Mouse (Mus musculus): ENCODE results near the gene Dennd4a. TPM values are rescaled to one million over a fixed set of nuclear protein-coding genes. Genes with fewer than 3 reads are reported as not detected.

The Dennd4a gene
- total and polyA plus RNA-seq, 3 experiments, result 17.6 to 417 (median 81.3) TPM

DNA sequence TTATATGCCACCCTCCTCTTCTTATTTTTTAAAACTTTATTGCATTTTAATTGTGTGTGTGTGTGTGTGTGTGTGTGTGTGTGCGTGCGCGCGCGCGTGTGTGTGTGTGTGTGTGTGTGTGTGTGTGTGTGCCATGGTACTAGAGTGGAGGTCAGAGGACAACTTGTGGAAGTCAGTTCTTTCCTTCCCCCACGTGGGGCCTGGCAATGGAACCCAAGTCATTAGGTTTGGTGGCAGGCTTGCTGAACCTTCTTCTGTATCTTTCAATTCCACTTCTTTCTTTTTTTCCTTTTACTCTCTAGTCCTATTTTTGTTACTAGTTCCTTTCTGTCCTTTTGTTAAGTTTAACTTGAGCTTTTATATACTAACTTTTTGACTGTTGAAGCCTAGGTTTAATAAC, 19.5 kb downstream of the Dennd4a start:
- TF ChIP-seq TAL1 (conservative IDR thresholded peaks at IDR 0.05; ENCODE audit: low read depth, low read length) (no peak), GATA1 (IDR thresholded peaks at IDR 0.05; ENCODE audit: borderline replicate concordance, low read length) (no peak)
- Histone ChIP-seq H3K4me3 (ENCODE audit: low read depth, low read length) (no peak overlapping the region; the same call in 1 of the 2 replicates), H3K9me3 (replicated peaks) (no peaks in the 10 kb centered on the region), H3K4me1 (ENCODE audit: insufficient read depth, low read depth, low read length) (peaks cover 65% of the 10 kb centered on the region), H3K27me3 (ENCODE audit: insufficient read depth, low read length) (no peaks in the 10 kb centered on the region), H3K36me3 (replicated peaks) (peaks cover 21% of the 10 kb centered on the region)
- DNase-seq (ENCODE audit: low spot score) (no peak), ATAC-seq (ENCODE audit: extremely low read depth, insufficient number of reproducible peaks, low FRiP score, poor library complexity, severe bottlenecking) (no peak)

DNA sequence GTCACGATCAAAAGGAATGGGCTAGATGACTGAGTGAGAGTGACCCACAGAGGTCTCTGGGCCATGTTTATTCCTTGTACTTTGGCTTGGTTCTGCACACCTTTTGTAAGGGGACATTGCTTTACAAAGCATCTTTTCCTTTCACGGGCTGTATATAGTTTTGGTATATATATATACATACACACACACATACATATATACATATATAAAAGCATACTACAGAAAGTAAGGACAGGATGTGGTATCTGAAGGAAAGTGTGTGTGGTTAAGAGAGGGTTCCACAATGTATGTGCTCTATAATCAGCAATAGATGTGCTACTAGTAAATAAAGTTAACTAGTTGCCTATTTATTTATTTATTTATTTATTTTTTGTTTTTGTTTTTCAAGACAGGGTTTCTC, 20.6 kb downstream of the Dennd4a start:
- TF ChIP-seq POLR2AphosphoS5 (IDR thresholded peaks at IDR 0.05; ENCODE audit: insufficient replicate concordance, low read depth, low read length), result no peak
- TF ChIP-seq GATA1 (IDR thresholded peaks at IDR 0.05; ENCODE audit: borderline replicate concordance, low read length), result no peak
- TF ChIP-seq CTCF (IDR thresholded peaks at IDR 0.05; ENCODE audit: low read depth, low read length), result no peak
- TF ChIP-seq TAL1 (conservative IDR thresholded peaks at IDR 0.05; ENCODE audit: low read depth, low read length), result no peak
- TF ChIP-seq GATA2 (IDR thresholded peaks at IDR 0.05; ENCODE audit: borderline replicate concordance, low read depth, low read length), result no peak
- Histone ChIP-seq H3K36me3 (replicated peaks) (peaks cover 26% of the 10 kb centered on the region), H3K4me1 (ENCODE audit: insufficient read depth, low read depth, low read length) (peaks cover 59% of the 10 kb centered on the region)

DNA sequence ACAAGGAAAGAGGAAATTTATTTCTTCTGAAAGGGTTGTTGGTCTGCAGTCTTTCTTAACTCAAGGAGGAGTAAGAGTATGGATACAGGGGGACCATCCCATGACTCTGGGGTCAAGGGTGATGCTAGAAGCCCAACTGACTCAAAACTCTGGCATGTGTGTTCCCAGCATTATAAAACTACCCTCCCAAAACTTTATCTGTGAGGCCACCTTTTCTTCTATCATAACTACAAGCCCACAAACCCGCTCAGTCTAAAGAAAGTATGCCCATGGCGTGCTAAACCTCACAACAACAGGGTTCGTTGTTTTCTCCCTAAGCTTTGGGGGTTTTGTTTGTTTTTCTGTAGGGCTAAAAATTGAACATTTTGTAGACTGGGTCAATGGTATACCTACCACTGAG, 23.3 kb downstream of the Dennd4a start:
- no peaks in the 10 kb centered on the region for H3K27me3 ChIP-seq (ENCODE audit: insufficient read depth, low read length)
- H3K9me3 ChIP-seq (replicated peaks), result no peaks in the 10 kb centered on the region
- DNase-seq (ENCODE audit: low spot score) (no peak), ATAC-seq (ENCODE audit: extremely low read depth, insufficient number of reproducible peaks, low FRiP score, poor library complexity, severe bottlenecking) (no peak)
- H3K4me3 ChIP-seq (ENCODE audit: low read depth, low read length), result no peak overlapping the region
- TF ChIP-seq TAL1 (conservative IDR thresholded peaks at IDR 0.05; ENCODE audit: low read depth, low read length) (peak; percentile 37; the same call in 1 of the 2 replicates), POLR2AphosphoS5 (IDR thresholded peaks at IDR 0.05; ENCODE audit: insufficient replicate concordance, low read depth, low read length) (no peak)
- H3K4me1 ChIP-seq (ENCODE audit: insufficient read depth, low read depth, low read length), result peaks cover 44% of the 10 kb centered on the region
- H3K36me3 ChIP-seq (replicated peaks), result peaks cover 36% of the 10 kb centered on the region

More for the DNA sequence above, 20.6 kb downstream of the Dennd4a start:
- DNase-seq (ENCODE audit: low spot score) (no peak), ATAC-seq (ENCODE audit: extremely low read depth, insufficient number of reproducible peaks, low FRiP score, poor library complexity, severe bottlenecking) (no peak)
- H3K4me3 ChIP-seq (ENCODE audit: low read depth, low read length), result no peak overlapping the region
- no peaks in the 10 kb centered on the region for H3K27me3 ChIP-seq (ENCODE audit: insufficient read depth, low read length)
- no peaks in the 10 kb centered on the region for H3K9me3 ChIP-seq (replicated peaks)

DNA sequence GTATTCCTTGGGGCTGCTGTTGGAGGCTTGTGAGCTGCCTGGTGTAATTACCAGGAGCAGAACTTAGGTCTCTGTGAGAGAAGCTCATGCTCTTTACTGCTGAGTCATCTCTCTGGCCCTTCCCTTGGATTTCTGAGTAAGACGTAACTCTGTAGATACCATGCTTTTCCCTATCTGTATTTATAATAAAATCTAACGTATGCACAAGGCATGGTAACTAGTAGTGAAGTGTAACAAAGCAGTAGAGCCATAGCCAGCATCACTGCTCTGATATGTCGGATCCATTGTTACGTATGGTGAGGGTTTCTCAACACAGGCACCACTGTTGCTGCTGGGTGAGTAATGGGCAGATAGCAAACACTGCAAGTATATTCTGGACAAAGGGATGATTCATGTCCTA, 34.2 kb downstream of the Dennd4a start:
- no peaks in the 10 kb centered on the region for H3K27me3 ChIP-seq (ENCODE audit: insufficient read depth, low read length)
- peaks cover 76% of the 10 kb centered on the region for H3K36me3 ChIP-seq (replicated peaks)
- H3K4me1 ChIP-seq (ENCODE audit: insufficient read depth, low read depth, low read length), result peaks cover 16% of the 10 kb centered on the region
- ATAC-seq (ENCODE audit: extremely low read depth, insufficient number of reproducible peaks, low FRiP score, poor library complexity, severe bottlenecking), result 0 out of 2 replicates have a peak, but pooled peaks have one; percentile 8
- no peaks in the 10 kb centered on the region for H3K9me3 ChIP-seq (replicated peaks)
- DNase-seq (ENCODE audit: low spot score), result no peak
- H3K4me3 ChIP-seq (ENCODE audit: low read depth, low read length), result no peak overlapping the region
- no peak for TF ChIP-seq CTCF (IDR thresholded peaks at IDR 0.05; ENCODE audit: low read depth, low read length)
- TF ChIP-seq GATA2 (IDR thresholded peaks at IDR 0.05; ENCODE audit: borderline replicate concordance, low read depth, low read length), result no peak
- TF ChIP-seq TAL1 (conservative IDR thresholded peaks at IDR 0.05; ENCODE audit: low read depth, low read length), result no peak
- no peak for TF ChIP-seq POLR2AphosphoS5 (IDR thresholded peaks at IDR 0.05; ENCODE audit: insufficient replicate concordance, low read depth, low read length)
- no peak for TF ChIP-seq GATA1 (IDR thresholded peaks at IDR 0.05; ENCODE audit: borderline replicate concordance, low read length)

DNA sequence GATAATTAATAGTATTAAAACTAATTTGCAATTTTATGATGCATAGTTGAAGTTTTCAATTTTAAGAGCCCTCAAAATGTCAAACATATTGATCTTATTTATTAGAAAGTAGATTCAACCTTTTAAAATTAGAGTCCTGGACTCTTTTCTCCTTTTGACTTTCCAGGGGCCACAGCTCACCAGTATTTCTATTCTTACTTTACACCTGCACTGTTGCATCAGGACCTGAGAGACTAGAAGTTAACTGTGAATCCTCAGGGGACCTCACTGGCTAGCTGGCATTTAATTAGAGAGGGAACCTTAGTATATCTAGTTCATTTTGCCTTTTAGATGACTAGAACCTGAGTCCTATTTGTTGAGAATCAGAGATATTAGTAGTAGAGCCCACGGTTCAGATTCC, 38.4 kb downstream of the Dennd4a start:
- H3K9me3 ChIP-seq (replicated peaks), result no peaks in the 10 kb centered on the region
- peaks cover 79% of the 10 kb centered on the region for H3K36me3 ChIP-seq (replicated peaks)
- H3K27me3 ChIP-seq (ENCODE audit: insufficient read depth, low read length), result no peaks in the 10 kb centered on the region
- TF ChIP-seq CTCF (IDR thresholded peaks at IDR 0.05; ENCODE audit: low read depth, low read length) (no peak), GATA1 (IDR thresholded peaks at IDR 0.05; ENCODE audit: borderline replicate concordance, low read length) (no peak), POLR2AphosphoS5 (IDR thresholded peaks at IDR 0.05; ENCODE audit: insufficient replicate concordance, low read depth, low read length) (no peak), GATA2 (IDR thresholded peaks at IDR 0.05; ENCODE audit: borderline replicate concordance, low read depth, low read length) (no peak), TAL1 (conservative IDR thresholded peaks at IDR 0.05; ENCODE audit: low read depth, low read length) (no peak)
- DNase-seq (ENCODE audit: low spot score) (no peak), ATAC-seq (ENCODE audit: extremely low read depth, insufficient number of reproducible peaks, low FRiP score, poor library complexity, severe bottlenecking) (no peak)
- H3K4me3 ChIP-seq (ENCODE audit: low read depth, low read length), result no peak overlapping the region
- peaks cover 16% of the 10 kb centered on the region for H3K4me1 ChIP-seq (ENCODE audit: insufficient read depth, low read depth, low read length)

DNA sequence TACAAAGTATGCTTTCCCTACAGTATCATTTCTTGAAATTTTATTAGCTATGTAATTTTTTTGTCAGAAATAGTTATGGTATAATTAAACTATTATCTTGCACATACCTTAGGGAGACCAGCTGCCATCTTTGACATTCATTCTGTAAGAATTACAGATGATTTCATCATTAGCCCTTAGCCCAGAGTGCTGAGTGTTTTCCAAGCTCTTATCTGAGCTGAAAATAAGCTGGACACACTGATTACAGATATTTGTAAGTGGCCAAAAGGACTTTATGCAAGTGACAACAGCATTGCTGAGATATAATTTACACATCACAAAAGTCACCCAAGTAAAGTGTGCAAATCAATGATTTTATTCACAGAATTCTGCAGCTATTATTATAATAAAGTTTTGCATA, 48.9 kb downstream of the Dennd4a start:
- DNase-seq (ENCODE audit: low spot score) (no peak), ATAC-seq (ENCODE audit: extremely low read depth, insufficient number of reproducible peaks, low FRiP score, poor library complexity, severe bottlenecking) (no peak)
- H3K36me3 ChIP-seq (replicated peaks), result peaks cover 69% of the 10 kb centered on the region
- no peaks in the 10 kb centered on the region for H3K4me1 ChIP-seq (ENCODE audit: insufficient read depth, low read depth, low read length)
- no peak overlapping the region for H3K4me3 ChIP-seq (ENCODE audit: low read depth, low read length)
- H3K9me3 ChIP-seq (replicated peaks), result no peaks in the 10 kb centered on the region
- TF ChIP-seq GATA1 (IDR thresholded peaks at IDR 0.05; ENCODE audit: borderline replicate concordance, low read length) (no peak), CTCF (IDR thresholded peaks at IDR 0.05; ENCODE audit: low read depth, low read length) (no peak), TAL1 (conservative IDR thresholded peaks at IDR 0.05; ENCODE audit: low read depth, low read length) (no peak), POLR2AphosphoS5 (IDR thresholded peaks at IDR 0.05; ENCODE audit: insufficient replicate concordance, low read depth, low read length) (no peak), GATA2 (IDR thresholded peaks at IDR 0.05; ENCODE audit: borderline replicate concordance, low read depth, low read length) (no peak)
- no peaks in the 10 kb centered on the region for H3K27me3 ChIP-seq (ENCODE audit: insufficient read depth, low read length)

DNA sequence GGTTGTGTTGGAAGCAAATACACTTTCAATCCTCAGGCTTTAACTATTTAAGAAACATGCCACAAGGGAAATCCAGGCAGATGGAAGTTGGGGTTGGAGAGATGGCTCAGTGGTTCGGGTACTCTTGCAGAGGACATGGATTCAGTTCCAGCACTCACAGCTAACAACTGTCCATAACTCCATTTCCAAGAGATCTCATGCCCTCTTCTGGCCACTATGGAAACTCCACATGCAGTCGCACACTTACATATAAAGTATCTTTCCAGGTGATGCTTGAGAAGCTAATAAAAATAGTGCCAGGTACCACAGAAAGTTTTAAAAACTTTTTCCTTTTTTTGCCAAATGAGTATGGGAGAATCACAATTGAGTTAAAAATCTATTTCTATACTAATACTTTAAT, 51.5 kb downstream of the Dennd4a start:
- ATAC-seq (ENCODE audit: extremely low read depth, insufficient number of reproducible peaks, low FRiP score, poor library complexity, severe bottlenecking), result no peak

More for the DNA sequence above, 51.5 kb downstream of the Dennd4a start:
- H3K9me3 ChIP-seq (replicated peaks), result no peaks in the 10 kb centered on the region
- H3K4me1 ChIP-seq (ENCODE audit: insufficient read depth, low read depth, low read length), result no peaks in the 10 kb centered on the region
- H3K27me3 ChIP-seq (ENCODE audit: insufficient read depth, low read length), result no peaks in the 10 kb centered on the region
- H3K36me3 ChIP-seq (replicated peaks), result peaks cover 71% of the 10 kb centered on the region
- H3K4me3 ChIP-seq (ENCODE audit: low read depth, low read length), result no peak overlapping the region
- TF ChIP-seq GATA2 (IDR thresholded peaks at IDR 0.05; ENCODE audit: borderline replicate concordance, low read depth, low read length) (no peak), POLR2AphosphoS5 (IDR thresholded peaks at IDR 0.05; ENCODE audit: insufficient replicate concordance, low read depth, low read length) (no peak), TAL1 (conservative IDR thresholded peaks at IDR 0.05; ENCODE audit: low read depth, low read length) (no peak), GATA1 (IDR thresholded peaks at IDR 0.05; ENCODE audit: borderline replicate concordance, low read length) (no peak), CTCF (IDR thresholded peaks at IDR 0.05; ENCODE audit: low read depth, low read length) (peak; percentile 29; the same call in 1 of the 2 replicates)
- no peak for DNase-seq (ENCODE audit: low spot score)
